Mouse (Mus musculus) adrenal gland, postnatal 4 days (tissue): ENCODE data around the gene Trnau1ap. TPM values are rescaled to one million over a fixed set of nuclear protein-coding genes. Genes with fewer than 3 reads are reported as not detected.
A peak's percentile ranks its signal among the peaks of the same experiment; 100 is the strongest.
"Not testable (repeated sequence)": the region's sequence is repeated elsewhere in the genome, so short reads cannot be mapped to it uniquely, and the experiment has no call there.

Experiments
- DNase-seq, 2 experiments: peaks; one replicate each; pipeline ENCODE4 v3.0.0; 2021 to 2022; ENCODE audit warnings: low spot score in 2 of 2, mixed read lengths in 2 of 2
- total RNA-seq, 2 experiments: library from RNA; stranded (reverse); gene quantifications; 2 replicates each; pipeline ENCODE4 v1.2.3; 2021

Gene Trnau1ap
- total RNA-seq, 2 experiments from 2014 or later: 40.3 to 45.8 TPM

GRCm38 (mm10) chr4:132345135-132345842 lies 16.0 kb upstream of the Trnau1ap start:
- peak; percentile 94 to 99 for DNase-seq

- DNase-seq: no peak
Measured at GRCm38 (mm10) chr4:132344403-132345134, 15.2 kb upstream of the Trnau1ap start.

- no peak for DNase-seq
Measured at GRCm38 (mm10) chr4:132341451-132341850, 12.1 kb upstream of the Trnau1ap start.

GRCm38 (mm10) chr4:132338943-132339342 lies 9.6 kb upstream of the Trnau1ap start:
- no peak for DNase-seq

GRCm38 (mm10) chr4:132332880-132333279 lies 3.5 kb upstream of the Trnau1ap start:
- no peak for DNase-seq

- no peak for DNase-seq
Measured at GRCm38 (mm10) chr4:132331960-132332359, 2.6 kb upstream of the Trnau1ap start.

- no peak for DNase-seq
Measured at GRCm38 (mm10) chr4:132329835-132330354, 557 bp upstream of the Trnau1ap start.

- no peak for DNase-seq
Measured at GRCm38 (mm10) chr4:132328391-132328982, 851 bp downstream of the Trnau1ap start.

- DNase-seq: no peak
Measured at GRCm38 (mm10) chr4:132326481-132326880, 2.9 kb downstream of the Trnau1ap start.

GRCm38 (mm10) chr4:132315711-132316110 lies 13.6 kb downstream of the Trnau1ap start:
- no peak for DNase-seq

- DNase-seq: no peak
Measured at GRCm38 (mm10) chr4:132312627-132313026, 16.7 kb downstream of the Trnau1ap start.

- DNase-seq: no peak
Measured at GRCm38 (mm10) chr4:132311801-132312200, 17.5 kb downstream of the Trnau1ap start.

- no peak for DNase-seq
Measured at GRCm38 (mm10) chr4:132311209-132311608, 18.1 kb downstream of the Trnau1ap start.

- no peak for DNase-seq
Measured at GRCm38 (mm10) chr4:132309849-132310472, 19.4 kb downstream of the Trnau1ap start.

GRCm38 (mm10) chr4:132309140-132309848 lies 20.0 kb downstream of the Trnau1ap start:
- DNase-seq: no peak

GRCm38 (mm10) chr4:132308437-132309139 lies 20.8 kb downstream of the Trnau1ap start:
- peak; percentile 68 to 71 for DNase-seq

GRCm38 (mm10) chr4:132306004-132306403 lies 23.3 kb downstream of the Trnau1ap start:
- DNase-seq: no peak

GRCm38 (mm10) chr4:132305276-132305675 lies 24.1 kb downstream of the Trnau1ap start:
- no peak for DNase-seq

- not testable (repeated sequence) for DNase-seq
Measured at GRCm38 (mm10) chr4:132303484-132303883, 25.9 kb downstream of the Trnau1ap start.

GRCm38 (mm10) chr4:132302939-132303479 lies 26.3 kb downstream of the Trnau1ap start, which contains the start of gene Rab42:
TSS of gene Rab42 (minus strand) at chr4:132303385.
- DNase-seq: peak; percentile 34 to 36
